ENCODE assay signal across 15 mouse cellular contexts in the genomic region with DNA sequence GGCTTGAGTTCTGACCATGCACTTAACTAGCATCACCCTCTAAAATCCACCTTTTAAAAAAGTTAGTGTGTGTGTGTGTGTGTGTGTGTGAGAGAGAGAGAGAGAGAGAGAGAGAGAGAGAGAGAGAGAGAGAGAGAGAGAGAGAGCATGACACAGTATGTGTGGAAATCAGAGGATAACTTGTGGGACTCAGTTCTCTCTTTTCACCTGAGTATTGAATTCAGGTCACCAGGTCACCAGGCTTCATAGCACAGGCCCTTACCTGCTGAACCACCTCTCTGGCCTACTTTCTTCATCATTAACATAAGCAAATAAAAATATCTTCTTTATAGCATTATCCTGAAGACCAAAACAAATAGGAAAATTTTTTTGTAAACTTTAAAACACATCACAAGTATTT. TPM values are rescaled to one million over a fixed set of nuclear protein-coding genes. Genes with fewer than 3 reads are reported as not detected.
DNase-seq lines count a peak whose midpoint lies in the region; ATAC-seq lines count a peak whose summit lies in the region.
"Had no signal": no experiment of that assay in that cellular context is flagged by ENCODE, and none has a peak within 500 bp of the region (broad histone marks: within the 10 kb centered on the region; RNA-seq: fewer than 3 reads in every experiment).

TSS of gene Zfp385b (minus strand) at position 101 of the 400 bp plus-strand sequence.

- no peak within 1 kb of the TSS for H3K4me2 ChIP-seq in embryonic facial prominence, embryonic 15.5 days (replicated peaks)
- no peak within 1 kb of the TSS for H3K4me2 ChIP-seq in neural tube, embryonic 14.5 days (ENCODE audit: low read depth, low read length)
- H3K4me2 ChIP-seq in forebrain, embryonic 16.5 days (ENCODE audit: low read length): no peak within 1 kb of the TSS
- H3K4me2 ChIP-seq: liver, embryonic 11.5 days; midbrain, embryonic 11.5 days; neural tube, embryonic 13.5 days had no signal

- H3K4me1 ChIP-seq in embryonic facial prominence, embryonic 15.5 days: peaks cover 5% of the 10 kb centered on the region; the same call in 1 of the 2 replicates
- peaks cover 16% of the 10 kb centered on the region for H3K4me1 ChIP-seq in embryonic facial prominence, embryonic 10.5 days
- H3K4me1 ChIP-seq in neural tube, embryonic 14.5 days (ENCODE audit: control insufficient read depth, insufficient read depth, low read length): peaks cover 5% of the 10 kb centered on the region; the same call in 1 of the 2 replicates
- H3K4me1 ChIP-seq in forebrain, embryonic 16.5 days (replicated peaks; ENCODE audit: control insufficient read depth, insufficient read depth, low read length): peaks cover 13% of the 10 kb centered on the region

- H3K9me3 ChIP-seq in embryonic facial prominence, embryonic 15.5 days (replicated peaks): no peaks in the 10 kb centered on the region
- H3K9me3 ChIP-seq in embryonic facial prominence, embryonic 10.5 days: no peaks in the 10 kb centered on the region
- no peaks in the 10 kb centered on the region for H3K9me3 ChIP-seq in neural tube, embryonic 14.5 days (ENCODE audit: control insufficient read depth, low read length)
- H3K9me3 ChIP-seq in forebrain, embryonic 16.5 days (ENCODE audit: control insufficient read depth, low read length): no peaks in the 10 kb centered on the region
- H3K9me3 ChIP-seq: neural tube, embryonic 13.5 days had no signal

- no peak for DNase-seq in embryonic facial prominence, embryonic 10.5 days (ENCODE audit: low spot score)
- DNase-seq in layer of hippocampus, adult 18-20 months (ENCODE audit: low spot score in 2 of 2): no peak
- no peak for DNase-seq in layer of hippocampus, adult 9-10 months (ENCODE audit: low spot score)
- DNase-seq in neural tube, embryonic 10.5 days (ENCODE audit: extremely low spot score, low spot score): no peak
- DNase-seq in embryo, embryonic 11 days: no peak
- DNase-seq: adrenal gland, postnatal 10 days; heart, adult 18-20 months; heart, postnatal 14 days; lung, postnatal 10 days had no signal

- no peak within 1 kb of the TSS for H3K9ac ChIP-seq in embryonic facial prominence, embryonic 15.5 days
- H3K9ac ChIP-seq in neural tube, embryonic 14.5 days (replicated peaks; ENCODE audit: low read depth, low read length): no peak within 1 kb of the TSS
- no peak within 1 kb of the TSS for H3K9ac ChIP-seq in forebrain, embryonic 16.5 days (replicated peaks; ENCODE audit: low read depth, low read length)
- H3K9ac ChIP-seq: neural tube, embryonic 13.5 days had no signal

- no peaks in the 10 kb centered on the region for H3K36me3 ChIP-seq in embryonic facial prominence, embryonic 15.5 days
- no peaks in the 10 kb centered on the region for H3K36me3 ChIP-seq in embryonic facial prominence, embryonic 10.5 days (replicated peaks)
- H3K36me3 ChIP-seq in neural tube, embryonic 14.5 days (ENCODE audit: control insufficient read depth, insufficient read depth, low read length): no peaks in the 10 kb centered on the region
- no peaks in the 10 kb centered on the region for H3K36me3 ChIP-seq in forebrain, embryonic 16.5 days (ENCODE audit: control insufficient read depth, insufficient read depth)
- H3K36me3 ChIP-seq: neural tube, embryonic 13.5 days had no signal

- H3K27me3 ChIP-seq in embryonic facial prominence, embryonic 15.5 days: peaks cover 22% of the 10 kb centered on the region; the same call in 1 of the 2 replicates
- peaks cover 50% of the 10 kb centered on the region for H3K27me3 ChIP-seq in embryonic facial prominence, embryonic 10.5 days (replicated peaks; ENCODE audit: low read depth, poor library complexity, severe bottlenecking)
- H3K27me3 ChIP-seq in neural tube, embryonic 14.5 days (ENCODE audit: control insufficient read depth, insufficient read depth, low read length): peaks cover 13% of the 10 kb centered on the region; the same call in 1 of the 2 replicates
- peaks cover 10% of the 10 kb centered on the region; the same call in 1 of the 2 replicates for H3K27me3 ChIP-seq in forebrain, embryonic 16.5 days (replicated peaks; ENCODE audit: control insufficient read depth, insufficient read depth, low read length)

- no peak for ATAC-seq in embryonic facial prominence, embryonic 15.5 days (ENCODE audit: insufficient number of reproducible peaks, low FRiP score, low TSS enrichment, low read depth)
- ATAC-seq in neural tube, embryonic 14.5 days (ENCODE audit: low read depth): no peak
- no peak for ATAC-seq in forebrain, embryonic 16.5 days

- no peak within 1 kb of the TSS for H3K4me3 ChIP-seq in embryonic facial prominence, embryonic 15.5 days (replicated peaks)
- no peak within 1 kb of the TSS for H3K4me3 ChIP-seq in embryonic facial prominence, embryonic 10.5 days
- no peak within 1 kb of the TSS for H3K4me3 ChIP-seq in neural tube, embryonic 14.5 days (ENCODE audit: low read depth, low read length)
- H3K4me3 ChIP-seq in forebrain, embryonic 16.5 days (replicated peaks; ENCODE audit: low read length): no peak within 1 kb of the TSS
- H3K4me3 ChIP-seq: neural tube, embryonic 13.5 days had no signal

- H3K27ac ChIP-seq in embryonic facial prominence, embryonic 15.5 days (replicated peaks): no peak within 1 kb of the TSS
- no peak within 1 kb of the TSS for H3K27ac ChIP-seq in embryonic facial prominence, embryonic 10.5 days (replicated peaks)
- H3K27ac ChIP-seq in neural tube, embryonic 14.5 days (ENCODE audit: low read depth, low read length): no peak within 1 kb of the TSS
- H3K27ac ChIP-seq in forebrain, embryonic 16.5 days (ENCODE audit: low read length): no peak within 1 kb of the TSS
- H3K27ac ChIP-seq: neural tube, embryonic 13.5 days had no signal

RNA-seq across cellular contexts. Expression of gene Zfp385b, which starts in this region (rescaled TPM):
- polyA plus RNA-seq in embryonic facial prominence, embryonic 15.5 days (2015; fragmentation: Nextera tagmentation; extraction: Ambion mirVana): 10.4 and 11.0 TPM in 2 replicates
- polyA plus RNA-seq in embryonic facial prominence, embryonic 10.5 days (2016; fragmentation: Nextera tagmentation; extraction: Ambion mirVana): 0.85 and 0.97 TPM in 2 replicates
- total RNA-seq in layer of hippocampus, adult 18-20 months (2021): 10 to 100 TPM; 47.4 to 47.5 TPM
- polyA plus RNA-seq in neural tube, embryonic 14.5 days (2014; fragmentation: Nextera tagmentation; extraction: Ambion mirVana): 15.9 and 18.4 TPM in 2 replicates
- 9.1 and 9.2 TPM in 2 replicates for polyA plus RNA-seq in forebrain, embryonic 16.5 days (2015; fragmentation: Nextera tagmentation; extraction: Ambion mirVana)
